Mouse (Mus musculus) lung, adult 2 months (tissue): Measurements from ENCODE around the gene Ifi205.
"Not testable (repeated sequence)": the region's sequence is repeated elsewhere in the genome, so short reads cannot be mapped to it uniquely, and the experiment has no call there.

Experiments used
- CTCF ChIP-seq: fragments of 200-500 bp; IDR thresholded peaks from 2 replicates; pipeline ENCODE4 v1.5.1; 2011; ENCODE audit warnings: mild to moderate bottlenecking, low read length, control low read depth; ENCODE audit not compliant: insufficient read depth
- POLR2A ChIP-seq: fragments of 200-500 bp; IDR thresholded peaks from 2 replicates; pipeline ENCODE4 v1.6.1; 2011; ENCODE audit warnings: low read depth, mild to moderate bottlenecking, control low read depth, low read length, borderline replicate concordance; ENCODE audit errors: extremely low read depth

- TF ChIP-seq POLR2A, CTCF: not testable (repeated sequence)
These were observed 48.8 kb downstream of the Ifi205 start, which contains the start of gene Ifi202b for GRCm38 (mm10) chr1:173982694-173983305.
